11 mouse cellular contexts compared by ENCODE assay signal in genomic region chr2:73346345-73347086, GRCm38 (mm10). TPM values are rescaled to one million over a fixed set of nuclear protein-coding genes. Genes with fewer than 3 reads are reported as not detected.
DNase-seq lines count a peak whose midpoint lies in the region; ATAC-seq and TF ChIP-seq lines count a peak whose summit lies in the region.
"Had no signal": no experiment of that assay in that cellular context is flagged by ENCODE, and none has a peak within 500 bp of the region (broad histone marks: within the 10 kb centered on the region; RNA-seq: fewer than 3 reads in every experiment).

No protein-coding gene starts in this region.

- no peak for TF ChIP-seq CTCF in intestine, postnatal 0 days (IDR thresholded peaks at IDR 0.05; ENCODE audit: low read depth)

- no peak overlapping the region for H3K4me3 ChIP-seq in forebrain, embryonic 15.5 days
- H3K4me3 ChIP-seq in forebrain, embryonic 11.5 days (ENCODE audit: low read depth, low read length) = no peak overlapping the region
- H3K4me3 ChIP-seq in embryonic facial prominence, embryonic 13.5 days = no peak overlapping the region
- H3K4me3 ChIP-seq in intestine, postnatal 0 days (ENCODE audit: low read depth, low read length) = no peak overlapping the region

- no peak overlapping the region for H3K4me2 ChIP-seq in forebrain, embryonic 15.5 days (replicated peaks)
- no peak overlapping the region for H3K4me2 ChIP-seq in forebrain, embryonic 11.5 days (ENCODE audit: low read depth, low read length, severe bottlenecking)
- H3K4me2 ChIP-seq in embryonic facial prominence, embryonic 13.5 days = no peak overlapping the region
- H3K4me2 ChIP-seq in intestine, postnatal 0 days (replicated peaks; ENCODE audit: low read depth) = no peak overlapping the region

- H3K27ac ChIP-seq in forebrain, embryonic 15.5 days (replicated peaks) = peak overlapping the region; percentile 68
- no peak overlapping the region for H3K27ac ChIP-seq in forebrain, embryonic 11.5 days (ENCODE audit: low read depth, low read length)
- peak overlapping the region; percentile 23; the same call in 1 of the 2 replicates for H3K27ac ChIP-seq in embryonic facial prominence, embryonic 13.5 days
- H3K27ac ChIP-seq in intestine, postnatal 0 days (ENCODE audit: low read depth, low read length) = no peak overlapping the region
- H3K27ac ChIP-seq: kidney, postnatal 0 days; macrophage had no signal

- ATAC-seq in forebrain, embryonic 15.5 days (replicated peaks) = peak; percentile 64
- ATAC-seq in forebrain, embryonic 11.5 days (replicated peaks; ENCODE audit: low FRiP score) = no peak
- ATAC-seq in embryonic facial prominence, embryonic 13.5 days (ENCODE audit: insufficient number of reproducible peaks, insufficient read depth, low FRiP score, low TSS enrichment, low read depth) = no peak
- ATAC-seq in intestine, postnatal 0 days = no peak

- DNase-seq in forebrain, embryonic 11.5 days (ENCODE audit: low spot score) = no peak
- DNase-seq in layer of hippocampus, adult 8-10 months (ENCODE audit: low spot score in 2 of 2) = peak; percentile 78 to 79
- DNase-seq in retina, postnatal 1 day = peak; percentile 32
- DNase-seq in heart, adult 8-10 months (ENCODE audit: low spot score) = no peak
- DNase-seq in adrenal gland, postnatal 36 days = no peak
- DNase-seq: heart, adult 18-20 months had no signal

- 61% methylated on average over 13 of the region's 13 CpGs for WGBS in forebrain, embryonic 15.5 days
- 79% methylated on average over 13 of the region's 13 CpGs for WGBS in forebrain, embryonic 11.5 days
- WGBS in embryonic facial prominence, embryonic 13.5 days = 61% methylated on average over 13 of the region's 13 CpGs
- 70% methylated on average over 13 of the region's 13 CpGs for WGBS in intestine, postnatal 0 days

- H3K9ac ChIP-seq in forebrain, embryonic 15.5 days (replicated peaks) = no peak overlapping the region
- no peak overlapping the region for H3K9ac ChIP-seq in forebrain, embryonic 11.5 days (ENCODE audit: low read length)
- no peak overlapping the region for H3K9ac ChIP-seq in embryonic facial prominence, embryonic 13.5 days
- no peak overlapping the region for H3K9ac ChIP-seq in intestine, postnatal 0 days (ENCODE audit: low read depth, low read length)

- peaks cover 22% of the 10 kb centered on the region for H3K4me1 ChIP-seq in forebrain, embryonic 15.5 days
- H3K4me1 ChIP-seq in forebrain, embryonic 11.5 days (replicated peaks; ENCODE audit: control insufficient read depth, insufficient read depth, low read length) = no peaks in the 10 kb centered on the region
- H3K4me1 ChIP-seq in embryonic facial prominence, embryonic 13.5 days = peaks cover 36% of the 10 kb centered on the region
- no peaks in the 10 kb centered on the region for H3K4me1 ChIP-seq in intestine, postnatal 0 days (replicated peaks; ENCODE audit: control insufficient read depth, insufficient read depth, low read length)

- no peaks in the 10 kb centered on the region for H3K36me3 ChIP-seq in forebrain, embryonic 15.5 days
- no peaks in the 10 kb centered on the region for H3K36me3 ChIP-seq in forebrain, embryonic 11.5 days (ENCODE audit: control insufficient read depth, insufficient read depth, low read length)
- H3K36me3 ChIP-seq in embryonic facial prominence, embryonic 13.5 days = no peaks in the 10 kb centered on the region
- peaks cover 8% of the 10 kb centered on the region; the same call in 1 of the 2 replicates for H3K36me3 ChIP-seq in intestine, postnatal 0 days (ENCODE audit: control insufficient read depth, insufficient read depth)

- no peaks in the 10 kb centered on the region for H3K9me3 ChIP-seq in forebrain, embryonic 15.5 days
- H3K9me3 ChIP-seq in forebrain, embryonic 11.5 days (ENCODE audit: control insufficient read depth, low read length) = no peaks in the 10 kb centered on the region
- no peaks in the 10 kb centered on the region for H3K9me3 ChIP-seq in embryonic facial prominence, embryonic 13.5 days
- H3K9me3 ChIP-seq in intestine, postnatal 0 days (ENCODE audit: control insufficient read depth) = no peaks in the 10 kb centered on the region

- no peaks in the 10 kb centered on the region for H3K27me3 ChIP-seq in forebrain, embryonic 15.5 days
- no peaks in the 10 kb centered on the region for H3K27me3 ChIP-seq in forebrain, embryonic 11.5 days (ENCODE audit: control insufficient read depth, insufficient read depth, low read length)
- H3K27me3 ChIP-seq in embryonic facial prominence, embryonic 13.5 days = no peaks in the 10 kb centered on the region
- no peaks in the 10 kb centered on the region for H3K27me3 ChIP-seq in intestine, postnatal 0 days (replicated peaks; ENCODE audit: control insufficient read depth, insufficient read depth, low read length)

RNA-seq across cellular contexts. Expression of gene Cir1, which starts 34.0 kb away (rescaled TPM):
- 28.5 and 30.5 TPM in 2 replicates for polyA plus RNA-seq in forebrain, embryonic 15.5 days (2015; fragmentation: Nextera tagmentation; extraction: Ambion mirVana)
- 18.2 and 18.6 TPM in 2 replicates for polyA plus RNA-seq in forebrain, embryonic 11.5 days (2014; fragmentation: Nextera tagmentation; extraction: Ambion mirVana)
- polyA plus RNA-seq in embryonic facial prominence, embryonic 13.5 days (2015; fragmentation: Nextera tagmentation; extraction: Ambion mirVana) = 34.7 and 35.4 TPM in 2 replicates
- 10 to 100 TPM; 26.6 to 32.4 (median 30.2) TPM for total RNA-seq in layer of hippocampus, adult 8-10 months (2022)
- 17.1 and 19.9 TPM in 2 replicates for polyA plus RNA-seq in intestine, postnatal 0 days (2015; fragmentation: Nextera tagmentation; extraction: Ambion mirVana)
- 10 to 100 TPM; 11.8 to 18.4 (median 13.9) TPM for total RNA-seq in heart, adult 8-10 months (2022)
- 10 to 100 TPM; 15.7 to 21.3 TPM for total RNA-seq in adrenal gland, postnatal 36 days (2021)

RNA-seq across cellular contexts. Expression of gene Scrn3, which starts 34.1 kb away (rescaled TPM):
- polyA plus RNA-seq in forebrain, embryonic 15.5 days (2015; fragmentation: Nextera tagmentation; extraction: Ambion mirVana) = 8.5 and 9.3 TPM in 2 replicates
- polyA plus RNA-seq in forebrain, embryonic 11.5 days (2014; fragmentation: Nextera tagmentation; extraction: Ambion mirVana) = 11.7 and 14.0 TPM in 2 replicates
- 15.0 and 17.5 TPM in 2 replicates for polyA plus RNA-seq in embryonic facial prominence, embryonic 13.5 days (2015; fragmentation: Nextera tagmentation; extraction: Ambion mirVana)
- total RNA-seq in layer of hippocampus, adult 8-10 months (2022) = 10 to 100 TPM; 23.6 to 30.7 (median 26.9) TPM
- polyA plus RNA-seq in intestine, postnatal 0 days (2015; fragmentation: Nextera tagmentation; extraction: Ambion mirVana) = 7.8 and 8.7 TPM in 2 replicates
- total RNA-seq in heart, adult 8-10 months (2022) = 10 to 100 TPM; 31.2 to 38.6 (median 32.3) TPM
- 10 to 100 TPM; 18.8 to 26.8 TPM for total RNA-seq in adrenal gland, postnatal 36 days (2021)

RNA-seq across cellular contexts. Expression of gene Gpr155, which starts 39.9 kb away (rescaled TPM):
- 10.9 and 11.2 TPM in 2 replicates for polyA plus RNA-seq in forebrain, embryonic 15.5 days (2015; fragmentation: Nextera tagmentation; extraction: Ambion mirVana)
- 2.6 and 2.7 TPM in 2 replicates for polyA plus RNA-seq in forebrain, embryonic 11.5 days (2014; fragmentation: Nextera tagmentation; extraction: Ambion mirVana)
- polyA plus RNA-seq in embryonic facial prominence, embryonic 13.5 days (2015; fragmentation: Nextera tagmentation; extraction: Ambion mirVana) = 8.6 and 9.5 TPM in 2 replicates
- total RNA-seq in layer of hippocampus, adult 8-10 months (2022) = 10 to 100 TPM; 54.1 to 70.5 (median 58.2) TPM
- 18.1 and 22.6 TPM in 2 replicates for polyA plus RNA-seq in intestine, postnatal 0 days (2015; fragmentation: Nextera tagmentation; extraction: Ambion mirVana)
- 10 to 100 TPM; 14.2 to 19.0 (median 14.4) TPM for total RNA-seq in heart, adult 8-10 months (2022)
- total RNA-seq in adrenal gland, postnatal 36 days (2021) = 1 to 10 TPM; 5.3 to 6.0 TPM

Comparison
In these comparisons a context has a peak if more than half of its experiments do, and no peak if none do; other contexts are left out.
1. H3K27ac ChIP-seq: peak in forebrain, embryonic 15.5 days (single experiment) and embryonic facial prominence, embryonic 13.5 days (single experiment); none in forebrain, embryonic 11.5 days (single experiment) and intestine, postnatal 0 days (single experiment).
2. DNase-seq: peak in layer of hippocampus, adult 8-10 months (2 of 2) and retina, postnatal 1 day (single experiment); none in forebrain, embryonic 11.5 days (single experiment), heart, adult 8-10 months (single experiment) and adrenal gland, postnatal 36 days (0 of 2).